In genomic region chr17:56276643-56277566, GRCm38 (mm10) we compare ENCODE assay signal across 8 mouse cellular contexts. TPM values are rescaled to one million over a fixed set of nuclear protein-coding genes. Genes with fewer than 3 reads are reported as not detected.
A peak's percentile ranks its signal among the peaks of the same experiment; 100 is the strongest.
DNase-seq lines count a peak whose midpoint lies in the region; ATAC-seq and TF ChIP-seq lines count a peak whose summit lies in the region.

Ticam1 (minus strand) TSS chr17:56276786.

- peak within 1 kb of the TSS; percentile 73 to 82 for H3K4me3 ChIP-seq in ES-E14 (ENCODE audit: insufficient read depth in 1 of 2, low read depth in 1 of 2, low read length in 2 of 2, poor library complexity in 1 of 2, severe bottlenecking in 1 of 2)
- H3K4me3 ChIP-seq in forebrain, embryonic 13.5 days, result peak within 1 kb of the TSS; percentile 46
- H3K4me3 ChIP-seq in liver, postnatal 0 days (ENCODE audit: low read depth, low read length), result peak within 1 kb of the TSS; percentile 76
- peak within 1 kb of the TSS; percentile 42 for H3K4me3 ChIP-seq in neural tube, embryonic 13.5 days

- peak; percentile 83 for DNase-seq in ES-E14 (ENCODE audit: low read depth, low spot score)
- peak; percentile 94 to 95 for DNase-seq in heart, postnatal 10 days
- peak; percentile 89 to 95 for DNase-seq in kidney, postnatal 4 days
- peak; percentile 93 for DNase-seq in liver, postnatal 0 days
- DNase-seq in telencephalon, adult 2 months (ENCODE audit: low read depth, low spot score), result peak; percentile 83

- H3K27ac ChIP-seq in ES-E14 (ENCODE audit: insufficient read depth, low read depth, low read length, poor library complexity, severe bottlenecking), result peak within 1 kb of the TSS; percentile 52
- H3K27ac ChIP-seq in forebrain, embryonic 13.5 days, result peak within 1 kb of the TSS; percentile 32
- H3K27ac ChIP-seq in liver, postnatal 0 days (ENCODE audit: low read depth), result peak within 1 kb of the TSS; percentile 96
- peak within 1 kb of the TSS; percentile 62 for H3K27ac ChIP-seq in neural tube, embryonic 13.5 days (replicated peaks)

- no peaks in the 10 kb centered on the region for H3K27me3 ChIP-seq in forebrain, embryonic 13.5 days
- H3K27me3 ChIP-seq in liver, postnatal 0 days (ENCODE audit: insufficient read depth, low read length), result no peaks in the 10 kb centered on the region
- H3K27me3 ChIP-seq in neural tube, embryonic 13.5 days, result no peaks in the 10 kb centered on the region

- H3K9ac ChIP-seq in ES-E14 (ENCODE audit: insufficient read depth, low read depth, low read length, poor library complexity, severe bottlenecking), result peak within 1 kb of the TSS; percentile 78
- H3K9ac ChIP-seq in forebrain, embryonic 13.5 days, result peak within 1 kb of the TSS; percentile 66
- H3K9ac ChIP-seq in liver, postnatal 0 days (replicated peaks), result peak within 1 kb of the TSS; percentile 81
- peak within 1 kb of the TSS; percentile 72 for H3K9ac ChIP-seq in neural tube, embryonic 13.5 days

- peak; percentile 87 for TF ChIP-seq EP300 in liver, postnatal 0 days (IDR thresholded peaks at IDR 0.05; ENCODE audit: low read depth)

- H3K4me1 ChIP-seq in ES-E14 (ENCODE audit: control insufficient read depth in 2 of 2, insufficient read depth in 2 of 2, low read length in 2 of 2, poor library complexity in 1 of 2), result peaks cover 8 to 11% of the 10 kb centered on the region in 2 experiments; a peak in 3 of 4 replicates
- H3K4me1 ChIP-seq in forebrain, embryonic 13.5 days, result peaks cover 14% of the 10 kb centered on the region
- H3K4me1 ChIP-seq in liver, postnatal 0 days (ENCODE audit: insufficient read depth), result peaks cover 43% of the 10 kb centered on the region
- peaks cover 21% of the 10 kb centered on the region for H3K4me1 ChIP-seq in neural tube, embryonic 13.5 days (replicated peaks)

- in situ Hi-C loops in ES-E14 (cut with MboI; ENCODE audit: low sequenced_read_pairs in 2 of 2, unreplicated experiment in 2 of 2), result no loop called here

- peak; percentile 55 for TF ChIP-seq CTCF in liver, postnatal 0 days (IDR thresholded peaks at IDR 0.05; ENCODE audit: low read depth)

- 8% methylated on average over 17 of the region's 21 CpGs for WGBS in forebrain, embryonic 13.5 days
- WGBS in liver, postnatal 0 days (ENCODE audit: insufficient replicate concordance), result 5% methylated on average over 15 of the region's 21 CpGs
- WGBS in neural tube, embryonic 13.5 days, result 9% methylated on average over 21 of the region's 21 CpGs

- H3K9me3 ChIP-seq in ES-E14 (ENCODE audit: control insufficient read depth, insufficient read depth, low read depth, low read length), result no peaks in the 10 kb centered on the region
- no peaks in the 10 kb centered on the region for H3K9me3 ChIP-seq in forebrain, embryonic 13.5 days (replicated peaks)
- H3K9me3 ChIP-seq in liver, postnatal 0 days (ENCODE audit: low read length), result no peaks in the 10 kb centered on the region
- no peaks in the 10 kb centered on the region for H3K9me3 ChIP-seq in neural tube, embryonic 13.5 days

- ATAC-seq in cerebellum, adult (ENCODE audit: insufficient number of reproducible peaks, low FRiP score, low TSS enrichment), result peak; percentile 63
- peak; percentile 80 for ATAC-seq in forebrain, embryonic 13.5 days
- ATAC-seq in liver, postnatal 0 days, result peak; percentile 86
- ATAC-seq in neural tube, embryonic 13.5 days (ENCODE audit: low read depth), result peak; percentile 78

- peaks cover 20% of the 10 kb centered on the region for H3K36me3 ChIP-seq in ES-E14 (ENCODE audit: control insufficient read depth, insufficient read depth, low read length, poor library complexity, severe bottlenecking)
- 0 out of 2 replicates have a peak, but pooled peaks cover 5% of the 10 kb centered on the region for H3K36me3 ChIP-seq in forebrain, embryonic 13.5 days (ENCODE audit: poor library complexity, severe bottlenecking)
- H3K36me3 ChIP-seq in liver, postnatal 0 days (replicated peaks; ENCODE audit: insufficient read depth, low read length), result peaks cover 31% of the 10 kb centered on the region
- peaks cover 5% of the 10 kb centered on the region; the same call in 1 of the 2 replicates for H3K36me3 ChIP-seq in neural tube, embryonic 13.5 days

- intact Hi-C loops in heart, postnatal 10 days (cut with DNase I), result loop anchor here (1.0 to 2.0 kb wide), 2 partner anchors 13 to 20 kb away; partner anchors contain the start of gene Fem1a

- H3K4me2 ChIP-seq in forebrain, embryonic 13.5 days, result peak within 1 kb of the TSS; percentile 63
- H3K4me2 ChIP-seq in liver, postnatal 0 days (ENCODE audit: low read depth, low read length), result peak within 1 kb of the TSS; percentile 88
- H3K4me2 ChIP-seq in neural tube, embryonic 13.5 days, result peak within 1 kb of the TSS; percentile 61

TF ChIP-seq in ES-E14, 5 proteins besides CTCF, POLR2A, EP300 and RAD21:
- TF ChIP-seq CHD2 (IDR thresholded peaks at IDR 0.05; ENCODE audit: low read depth, low read length) (no peak), ZNF384 (IDR thresholded peaks at IDR 0.05; ENCODE audit: low read depth, low read length) (no peak), HCFC1 (IDR thresholded peaks at IDR 0.05; ENCODE audit: borderline replicate concordance, insufficient read depth, low read length) (no peak), ZC3H11A (IDR thresholded peaks at IDR 0.05; ENCODE audit: borderline replicate concordance, low read depth, low read length) (no peak), MAFK (IDR thresholded peaks at IDR 0.05; ENCODE audit: insufficient read depth, low read depth, low read length) (no peak)

RNA-seq across cellular contexts. Expression of gene Ticam1, which starts in this region (rescaled TPM):
- 2.4 and 2.8 TPM in 2 replicates for total RNA-seq in ES-E14 (2012; rRNA removed)
- 1.4 and 1.6 TPM in 2 replicates for polyA plus RNA-seq in forebrain, embryonic 13.5 days (2015; fragmentation: Nextera tagmentation; extraction: Ambion mirVana)
- 10 to 100 TPM; 11.6 to 12.7 TPM for total RNA-seq in heart, postnatal 10 days (2021)
- 2.6 and 3.1 TPM in 2 replicates for polyA plus RNA-seq in liver, postnatal 0 days (2015; fragmentation: Nextera tagmentation; extraction: Ambion mirVana)
- 1.5 and 1.7 TPM in 2 replicates for polyA plus RNA-seq in neural tube, embryonic 13.5 days (2015; fragmentation: Nextera tagmentation; extraction: Ambion mirVana)

Comparison
In these comparisons a context has a peak if more than half of its experiments do, and no peak if none do; other contexts are left out.
1. Peak in every context shown above with its lines: DNase-seq, ATAC-seq, H3K4me3 ChIP-seq and H3K27ac ChIP-seq.
2. H3K27ac ChIP-seq: peak in every context shown above with its lines; median percentile 96 in liver, postnatal 0 days; 62 in neural tube, embryonic 13.5 days; 52 in ES-E14; 32 in forebrain, embryonic 13.5 days.